Mouse (Mus musculus) right cerebral cortex, postnatal 36 days (tissue): ENCODE results near the gene Mat2a.

Source experiments
- DNase-seq, 2 experiments: peaks; one replicate each; pipeline ENCODE4 v3.0.0; 2022; ENCODE audit warnings: low spot score in 2 of 2, mixed read lengths in 1 of 2

Gene Mat2a

DNA sequence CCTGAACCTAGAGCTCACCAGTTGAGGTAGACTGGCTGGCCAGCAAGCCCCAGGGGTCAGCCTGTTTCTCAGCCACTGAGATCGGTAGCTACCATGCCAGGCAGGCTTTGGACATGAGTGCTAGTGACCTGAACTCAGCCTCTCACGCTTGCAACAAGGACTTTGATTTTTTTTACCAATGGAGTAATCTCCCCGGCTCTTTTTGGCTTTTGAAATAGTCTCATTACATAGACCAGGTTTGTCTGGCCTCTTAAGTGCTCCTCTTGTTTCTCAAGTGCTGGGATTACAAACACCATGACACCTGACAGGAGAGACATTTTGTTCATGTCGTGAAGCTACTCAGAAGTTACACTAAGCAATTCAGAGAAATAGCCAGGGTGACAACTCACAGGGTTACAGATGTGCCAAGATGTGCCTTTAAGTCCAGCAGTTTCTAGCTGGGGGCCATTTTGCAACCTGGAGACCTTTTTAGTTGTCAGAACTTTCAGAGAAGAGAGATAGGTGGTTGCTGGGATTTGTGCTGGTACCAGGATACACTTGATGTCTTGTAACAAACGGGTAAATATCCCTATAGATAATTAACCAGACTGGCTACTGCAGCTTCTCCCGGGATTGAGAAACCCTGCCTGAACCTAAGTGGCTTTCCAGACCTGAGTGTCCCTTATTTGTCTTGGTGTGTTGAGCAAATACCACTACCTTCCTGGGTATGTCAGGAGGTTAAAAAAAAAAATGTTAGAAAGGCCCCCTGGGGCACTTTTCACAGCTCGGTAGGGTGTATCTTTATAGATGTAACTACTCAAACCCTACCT lies 23.2 kb downstream of the Mat2a start:
- DNase-seq = no peak

DNA sequence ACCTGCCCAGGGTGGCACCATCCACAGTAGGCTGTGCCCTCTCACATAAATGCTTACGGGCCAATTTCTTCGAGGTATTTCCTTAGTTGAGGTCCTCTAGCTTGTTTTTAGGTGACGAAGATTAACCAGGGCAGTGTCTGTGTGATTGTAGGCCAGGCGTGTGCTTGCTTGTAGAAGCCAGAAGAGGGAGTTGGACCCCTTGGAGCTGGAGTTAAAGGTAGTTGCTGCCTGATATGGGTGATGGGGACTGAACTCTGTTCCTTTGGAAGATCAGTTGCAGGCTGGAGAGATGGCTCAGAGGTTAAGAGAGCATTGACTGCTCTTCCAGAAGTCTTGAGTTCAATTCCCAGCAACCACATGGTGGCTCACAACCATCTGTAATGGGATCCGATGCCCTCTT lies 24.2 kb downstream of the Mat2a start:
- DNase-seq = no peak

GRCm38 (mm10) chr6:72414076-72414756 lies 25.1 kb downstream of the Mat2a start, which contains the start of gene Ggcx:
Ggcx (plus strand) TSS chr6:72414308.
- DNase-seq = peak; percentile 92

DNA sequence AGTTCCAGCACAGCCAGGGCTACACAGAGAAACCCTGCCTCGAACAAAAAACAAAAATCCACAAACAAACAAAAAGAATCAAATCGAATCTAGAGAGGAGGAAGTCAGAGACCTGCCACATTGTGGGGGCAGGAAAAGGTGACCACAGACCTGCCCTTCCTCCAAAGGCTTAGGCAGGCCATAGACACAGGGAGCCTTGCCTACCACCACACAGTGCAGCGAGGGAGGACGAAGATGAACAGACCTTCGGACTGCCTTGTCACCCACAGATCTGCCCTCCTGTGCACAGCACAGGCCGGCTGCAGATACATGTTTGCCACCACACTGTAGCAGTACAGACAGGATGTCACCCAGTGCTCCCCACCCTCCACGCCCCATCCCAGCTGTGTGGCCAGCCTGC lies 28.8 kb downstream of the Mat2a start:
- DNase-seq = no peak

DNA sequence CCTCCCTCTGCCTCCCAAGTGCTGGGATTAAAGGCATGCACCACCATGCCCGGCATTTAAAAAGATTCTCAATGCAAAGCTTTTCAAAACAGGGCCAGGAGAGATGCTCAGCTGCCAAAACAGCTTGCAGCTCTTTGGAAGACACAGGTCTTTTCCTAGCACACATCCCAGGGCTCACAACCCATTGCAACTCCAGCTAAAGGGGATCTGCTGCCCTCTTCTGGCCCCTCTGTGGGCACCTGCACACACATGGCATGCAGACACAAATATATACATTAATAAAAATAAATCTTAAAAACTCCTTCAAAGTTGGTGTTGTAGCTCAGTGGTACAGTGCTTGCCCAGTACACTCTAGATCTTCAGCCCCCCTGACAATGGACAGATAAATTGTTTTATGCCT lies 29.4 kb downstream of the Mat2a start:
- no peak for DNase-seq

- no peak for DNase-seq
These were observed 29.8 kb downstream of the Mat2a start for GRCm38 (mm10) chr6:72409567-72409966.

DNA sequence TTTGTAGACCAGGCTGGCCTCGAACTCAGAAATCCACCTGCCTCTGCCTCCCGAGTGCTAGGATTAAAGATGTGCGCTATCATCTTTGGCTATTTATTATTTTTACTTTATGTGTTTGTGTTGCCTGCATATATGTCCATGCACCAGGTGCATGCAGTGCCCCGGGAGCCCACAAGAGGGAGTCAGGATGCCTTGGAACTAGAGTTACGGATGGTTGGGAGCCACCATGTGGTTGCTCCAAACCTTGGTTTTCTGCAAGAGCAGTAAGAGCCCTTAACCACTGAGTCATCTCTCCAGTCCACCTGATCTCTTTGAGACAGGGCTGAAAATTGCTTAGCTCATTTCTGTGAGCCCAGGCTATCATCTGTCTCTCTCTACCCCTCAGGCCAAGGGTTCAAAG lies 32.2 kb downstream of the Mat2a start:
- peak; percentile 74 to 77 for DNase-seq

- no peak for DNase-seq
These were observed 34.0 kb downstream of the Mat2a start for GRCm38 (mm10) chr6:72405356-72405755.

DNA sequence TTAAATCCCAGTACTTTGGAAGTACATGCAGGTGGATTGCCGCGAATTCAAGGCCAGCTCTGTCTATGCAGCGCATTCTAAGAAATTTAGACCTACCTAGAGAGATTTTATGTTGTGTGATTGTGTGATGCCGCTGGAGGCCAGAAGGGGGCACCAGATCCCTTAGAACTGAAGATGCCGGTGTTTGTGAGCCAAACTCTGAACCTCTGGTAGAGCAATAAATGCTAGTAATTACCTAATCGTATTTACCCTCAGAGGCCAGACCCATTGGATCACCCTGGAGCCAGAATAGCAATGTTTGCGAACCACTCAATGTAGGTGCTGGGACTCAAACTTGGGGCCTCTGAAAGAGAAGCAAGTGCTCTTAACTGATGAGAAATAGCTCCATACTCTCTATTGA lies 37.5 kb downstream of the Mat2a start:
- DNase-seq = peak; percentile 32 to 34

DNA sequence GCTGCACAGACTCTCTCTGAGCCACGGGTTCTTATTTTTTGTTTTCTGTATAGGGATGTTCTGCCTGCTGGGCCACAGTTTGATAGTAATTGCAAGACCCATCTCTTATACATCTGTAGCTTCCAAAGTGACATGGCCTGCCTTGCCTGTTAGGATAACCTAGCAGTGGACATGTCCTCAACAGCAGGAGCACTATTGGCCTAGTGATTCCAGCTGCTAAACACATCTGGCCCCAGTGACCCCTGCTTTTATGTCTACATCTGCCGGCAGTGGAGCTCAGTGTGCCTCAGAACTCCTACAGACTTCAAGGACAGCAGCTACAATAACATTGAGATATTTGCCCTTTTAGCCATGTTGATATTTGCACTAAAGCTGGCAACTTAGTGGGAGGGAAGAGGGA lies 39.4 kb downstream of the Mat2a start:
- DNase-seq = no peak

- no peak for DNase-seq
These were observed 42.5 kb downstream of the Mat2a start for GRCm38 (mm10) chr6:72396837-72397251.

- DNase-seq = no peak
These were observed 47.0 kb downstream of the Mat2a start for GRCm38 (mm10) chr6:72392341-72392740.

DNA sequence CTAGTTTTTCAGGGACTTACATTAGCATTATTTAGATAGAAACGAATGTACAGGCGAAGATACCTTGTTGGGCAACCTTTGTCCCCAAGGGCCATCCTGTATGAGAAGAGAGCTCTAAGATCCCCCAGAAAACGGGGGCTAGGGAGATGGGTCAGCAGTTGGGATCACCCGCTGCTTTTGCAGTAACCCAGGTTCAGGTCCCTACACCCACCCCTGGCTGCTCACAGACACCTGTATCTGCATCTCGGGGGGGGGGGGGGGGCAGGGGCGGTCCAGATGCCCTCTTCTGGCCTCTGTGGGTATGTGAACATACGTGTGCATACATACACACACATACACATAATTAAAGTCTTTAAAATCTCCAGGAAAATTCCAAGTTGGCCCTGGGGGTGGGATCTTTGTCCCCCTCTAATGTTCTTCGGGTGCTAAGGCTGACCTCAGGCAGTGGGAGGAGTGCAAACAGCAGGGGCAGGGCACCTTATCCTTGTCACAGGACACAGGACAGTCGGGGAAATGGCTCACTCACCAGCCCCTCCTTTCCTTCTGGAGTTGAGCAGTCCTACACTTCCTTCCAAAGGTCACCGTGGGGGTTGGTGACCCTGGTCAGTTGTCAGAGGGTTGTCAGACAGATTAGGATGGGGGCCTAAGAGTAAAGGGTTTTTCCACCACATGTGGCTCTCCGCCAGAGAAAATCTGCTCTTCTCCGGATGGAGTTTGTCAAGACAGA lies 48.4 kb downstream of the Mat2a start:
- DNase-seq = no peak

DNA sequence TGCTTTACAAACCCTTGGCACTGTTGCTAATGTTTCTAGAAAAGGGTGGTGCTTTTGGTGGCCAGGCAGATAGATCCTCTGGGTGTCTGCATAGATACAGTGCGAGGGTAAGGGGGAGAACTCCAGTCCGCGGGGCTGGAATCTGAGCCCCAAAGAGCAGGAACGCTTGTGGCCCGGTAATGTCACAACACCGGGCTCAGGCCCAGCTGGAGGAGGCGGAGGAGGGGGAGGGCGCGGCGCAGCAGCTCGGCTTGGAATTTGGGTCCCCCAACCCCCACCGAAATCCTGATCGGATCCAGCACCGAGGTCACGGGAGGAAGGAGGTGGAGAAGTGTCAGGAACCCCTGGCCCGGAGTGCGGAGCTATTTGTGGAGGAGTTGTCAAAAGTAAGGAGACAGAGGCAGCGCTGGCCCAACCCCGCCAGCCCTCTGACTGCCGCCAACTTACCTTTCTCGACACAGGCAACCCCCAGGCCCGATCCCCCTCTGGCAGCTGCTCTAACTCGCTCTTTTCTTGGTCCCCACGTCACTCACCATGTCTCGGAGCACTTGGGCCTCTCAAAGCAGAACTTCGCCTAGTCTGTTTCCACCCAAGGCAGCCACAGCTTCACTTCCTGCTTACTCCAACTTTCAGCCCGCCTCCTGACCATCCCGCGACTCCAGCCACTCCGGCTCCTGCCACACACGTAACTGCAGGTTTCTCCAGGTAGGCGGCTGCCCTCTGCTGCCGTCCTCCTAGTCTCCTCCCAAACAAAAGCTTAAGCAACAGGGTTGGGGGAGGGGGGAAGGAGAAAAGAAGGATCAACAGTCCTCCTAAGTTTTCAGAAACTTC lies 49.2 kb downstream of the Mat2a start, which contains the start of gene Vamp8:
Gene Vamp8, minus strand, starts transcription at position 763 of the 831 bp plus-strand sequence.
- peak in 1 of 2 experiments; percentile 17 for DNase-seq

GRCm38 (mm10) chr6:72389471-72389940 lies 49.9 kb downstream of the Mat2a start:
- no peak for DNase-seq

DNA sequence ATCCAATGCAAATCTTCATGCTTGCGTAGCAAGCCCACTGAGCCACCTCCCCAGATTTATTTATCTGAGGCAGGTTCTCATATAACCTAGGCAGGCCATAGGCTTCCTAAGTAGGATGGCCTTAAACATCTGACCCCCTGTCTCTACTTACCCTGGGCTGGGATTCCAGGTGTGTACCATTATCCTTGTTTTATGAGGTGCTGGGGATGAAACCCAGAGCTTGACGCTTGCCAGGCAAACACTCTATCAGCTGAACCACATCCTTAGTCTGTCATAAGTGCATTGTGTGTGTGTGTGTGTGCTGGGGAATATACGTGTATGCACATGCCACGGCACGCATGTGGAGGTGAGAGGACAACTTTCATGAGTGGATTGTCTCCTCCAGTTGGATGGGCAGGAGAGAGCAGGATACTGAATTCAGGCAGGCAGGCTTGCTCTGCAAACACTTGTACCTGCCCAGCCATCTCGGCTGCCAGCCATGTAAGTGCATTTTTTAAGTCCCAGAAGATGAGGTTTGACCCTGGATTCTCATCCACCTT lies 50.5 kb downstream of the Mat2a start:
- DNase-seq = no peak

GRCm38 (mm10) chr6:72388266-72388665 lies 51.1 kb downstream of the Mat2a start:
- no peak for DNase-seq

DNA sequence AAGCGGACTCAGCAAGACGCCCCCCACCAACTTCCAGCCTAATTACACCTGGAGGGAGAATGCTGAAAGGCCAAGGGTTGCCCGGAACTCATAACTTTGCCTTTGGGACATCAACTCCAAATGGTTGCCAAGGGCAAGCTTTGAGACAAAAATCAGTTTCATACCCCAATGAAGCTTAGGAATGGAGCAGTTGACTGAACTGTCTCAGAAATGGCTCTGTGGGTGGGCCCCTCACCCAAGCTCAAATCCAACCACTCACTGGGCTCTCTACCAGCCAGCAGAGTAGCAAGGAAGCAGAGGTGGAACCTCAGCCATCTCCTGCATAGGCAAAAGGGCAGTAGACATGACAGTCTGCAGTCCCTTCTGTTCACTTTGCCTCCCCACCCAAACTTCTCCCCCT lies 51.5 kb downstream of the Mat2a start:
- no peak for DNase-seq

DNA sequence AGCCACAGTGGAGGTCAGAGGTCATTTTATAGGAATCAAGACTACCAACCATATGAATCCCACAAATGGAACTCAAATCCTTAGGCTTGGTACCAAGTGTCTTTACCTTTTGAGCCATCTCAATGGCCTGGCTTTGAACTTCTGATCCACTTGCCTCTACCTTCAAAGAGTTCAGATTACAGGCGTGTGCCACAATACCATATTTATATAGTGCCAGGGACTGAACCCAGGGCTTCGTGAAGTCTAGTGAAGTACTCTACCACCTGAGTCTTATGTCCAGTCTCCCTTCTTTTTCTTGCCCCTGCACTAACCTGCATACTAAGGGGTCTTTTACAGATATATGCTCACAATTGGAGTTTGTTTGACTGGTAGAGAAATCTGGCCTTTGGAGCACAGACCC lies 52.8 kb downstream of the Mat2a start:
- no peak for DNase-seq

- no peak for DNase-seq
These were observed 54.1 kb downstream of the Mat2a start for GRCm38 (mm10) chr6:72385258-72385657.

- no peak for DNase-seq
These were observed 55.4 kb downstream of the Mat2a start for GRCm38 (mm10) chr6:72383952-72384351.
